Mouse (Mus musculus) heart, postnatal 0 days (tissue): ENCODE measurements around the gene Nckap5. TPM values are rescaled to one million over a fixed set of nuclear protein-coding genes. Genes with fewer than 3 reads are reported as not detected.

Source experiments
- ATAC-seq: fragments of 200-750 bp; cut with Nextera tagmentation; 2 replicates; pipeline ENCODE4 v1.8.0; 2017; ENCODE audit warnings: low read depth, moderate number of reproducible peaks, moderate library complexity; ENCODE audit not compliant: insufficient read depth
- DNase-seq: peaks from one replicate; pipeline ENCODE4 v3.0.0-alpha.2; 2016; ENCODE audit warnings: low spot score
- H3K27ac ChIP-seq: fragments of 300-500 bp; sonication (generic); 2 replicates; pipeline ENCODE4 v1.5.1; 2014; ENCODE audit warnings: low read depth, mild to moderate bottlenecking
- H3K27me3 ChIP-seq: fragments of 300-500 bp; sonication (generic); 2 replicates; pipeline ENCODE4 v1.6.1; 2014; ENCODE audit warnings: low read length, mixed read lengths; ENCODE audit not compliant: control insufficient read depth, insufficient read depth
- H3K36me3 ChIP-seq: fragments of 300-500 bp; sonication (generic); replicated peaks from 2 replicates; pipeline ENCODE4 v1.6.1; 2014; ENCODE audit warnings: low read length, mixed read lengths; ENCODE audit not compliant: control insufficient read depth, insufficient read depth
- H3K4me1 ChIP-seq: fragments of 300-500 bp; sonication (generic); 2 replicates; pipeline ENCODE4 v1.6.1; 2014; ENCODE audit warnings: antibody characterized with exemption; ENCODE audit not compliant: control insufficient read depth, insufficient read depth
- H3K4me2 ChIP-seq: fragments of 300-500 bp; sonication (generic); 2 replicates; pipeline ENCODE4 v1.6.1; 2014; ENCODE audit warnings: low read depth, mild to moderate bottlenecking, low read length, moderate library complexity
- H3K4me3 ChIP-seq: fragments of 300-500 bp; sonication (generic); 2 replicates; pipeline ENCODE4 v1.5.1; 2014; ENCODE audit warnings: low read depth, low read length
- H3K9ac ChIP-seq: fragments of 300-500 bp; sonication (generic); replicated peaks from 2 replicates; pipeline ENCODE4 v1.6.1; 2014; ENCODE audit warnings: low read depth, low read length, mixed read lengths
- H3K9me3 ChIP-seq: fragments of 300-500 bp; sonication (generic); replicated peaks from 2 replicates; pipeline ENCODE4 v1.6.1; 2016; ENCODE audit warnings: low read length; ENCODE audit not compliant: control insufficient read depth
- CTCF ChIP-seq: IDR thresholded peaks from 2 replicates; pipeline ENCODE4 v1.5.1; 2016; ENCODE audit warnings: antibody characterized with exemption, control low read depth, low read depth
- EP300 ChIP-seq: IDR thresholded peaks from 2 replicates; pipeline ENCODE4 v1.6.1; 2016; ENCODE audit warnings: antibody characterized with exemption, low read depth
- WGBS: fragments of 180-500 bp; shearing (Covaris S2); extraction: QIAGEN DNeasy Blood & Tissue Kit; methylation state at CpG from one replicate; pipeline ENCODE4 v1.1.7; 2014; 5-methylcytosine and 5-hydroxymethylcytosine counted together
- polyA plus RNA-seq: library from polyadenylated mRNA; unstranded; fragments of >200 nt; fragmentation: Nextera tagmentation; extraction: Ambion mirVana; gene quantifications from 2 replicates; pipeline ENCODE4 v1.2.1, GENCODE M21; 2015
- total RNA-seq: library from RNA; depleted of rRNA; stranded (reverse); fragments of >200 nt; gene quantifications from 2 replicates; pipeline ENCODE4 v1.2.3, GENCODE M21; 2014; ENCODE audit warnings: low replicate concordance

Gene Nckap5
- total and polyA plus RNA-seq, 2 experiments from 2014 or later, result 4.6 to 14.5 TPM

- no peak overlapping the region for H3K4me2 ChIP-seq
- no peak overlapping the region for H3K9ac ChIP-seq
- no peaks in the 10 kb centered on the region for H3K27me3 ChIP-seq
- H3K9me3 ChIP-seq, result no peaks in the 10 kb centered on the region
- no peak overlapping the region for H3K4me3 ChIP-seq
- DNase-seq (no peak), ATAC-seq (no peak)
- TF ChIP-seq CTCF, result no peak
- no peak for TF ChIP-seq EP300
- no peaks in the 10 kb centered on the region for H3K36me3 ChIP-seq
- H3K27ac ChIP-seq, result no peak overlapping the region
- no peaks in the 10 kb centered on the region for H3K4me1 ChIP-seq
- 66% methylated on average over 4 of the region's 4 CpGs for WGBS
These were observed 640.2 kb downstream of the Nckap5 start for GRCm38 (mm10) chr1:126190353-126190752.

GRCm38 (mm10) chr1:126183751-126184150, 646.8 kb downstream of the Nckap5 start:
- Histone ChIP-seq H3K36me3 (no peaks in the 10 kb centered on the region), H3K4me2 (no peak overlapping the region), H3K4me3 (no peak overlapping the region), H3K27me3 (no peaks in the 10 kb centered on the region), H3K9ac (no peak overlapping the region), H3K4me1 (no peaks in the 10 kb centered on the region), H3K9me3 (no peaks in the 10 kb centered on the region), H3K27ac (no peak overlapping the region)
- TF ChIP-seq CTCF (no peak), EP300 (no peak)
- ATAC-seq, result no peak
- DNase-seq, result no peak
- WGBS, result 83% methylated on average over 7 of the region's 7 CpGs

GRCm38 (mm10) chr1:126168579-126168978, 662.0 kb downstream of the Nckap5 start:
- Histone ChIP-seq H3K36me3 (no peaks in the 10 kb centered on the region), H3K27ac (no peak overlapping the region), H3K4me2 (no peak overlapping the region), H3K27me3 (no peaks in the 10 kb centered on the region), H3K4me3 (no peak overlapping the region), H3K9ac (no peak overlapping the region), H3K9me3 (no peaks in the 10 kb centered on the region), H3K4me1 (no peaks in the 10 kb centered on the region)
- ATAC-seq (no peak), DNase-seq (no peak)
- TF ChIP-seq CTCF (no peak), EP300 (no peak)
- WGBS, result 56% methylated on average over 1 of the region's 1 CpGs

GRCm38 (mm10) chr1:126168131-126168530, 662.5 kb downstream of the Nckap5 start:
- Histone ChIP-seq H3K9ac (no peak overlapping the region), H3K4me2 (no peak overlapping the region), H3K27me3 (no peaks in the 10 kb centered on the region), H3K9me3 (no peaks in the 10 kb centered on the region), H3K27ac (no peak overlapping the region), H3K36me3 (no peaks in the 10 kb centered on the region), H3K4me1 (no peaks in the 10 kb centered on the region), H3K4me3 (no peak overlapping the region)
- TF ChIP-seq CTCF, result no peak
- TF ChIP-seq EP300, result no peak
- DNase-seq, result no peak
- 62% methylated on average over 2 of the region's 2 CpGs for WGBS
- ATAC-seq, result no peak

GRCm38 (mm10) chr1:126167546-126167945, 663.1 kb downstream of the Nckap5 start:
- Histone ChIP-seq H3K9me3 (no peaks in the 10 kb centered on the region), H3K9ac (no peak overlapping the region), H3K4me2 (no peak overlapping the region), H3K27me3 (no peaks in the 10 kb centered on the region), H3K4me3 (no peak overlapping the region), H3K4me1 (no peaks in the 10 kb centered on the region), H3K27ac (no peak overlapping the region), H3K36me3 (no peaks in the 10 kb centered on the region)
- DNase-seq, result no peak
- 75% methylated on average over 7 of the region's 7 CpGs for WGBS
- TF ChIP-seq CTCF (no peak), EP300 (no peak)
- no peak for ATAC-seq

- ATAC-seq, result no peak
- Histone ChIP-seq H3K4me1 (no peaks in the 10 kb centered on the region), H3K9ac (no peak overlapping the region), H3K4me2 (no peak overlapping the region), H3K27ac (no peak overlapping the region), H3K27me3 (no peaks in the 10 kb centered on the region), H3K9me3 (no peaks in the 10 kb centered on the region), H3K4me3 (no peak overlapping the region), H3K36me3 (no peaks in the 10 kb centered on the region)
- WGBS, result 86% methylated on average over 6 of the region's 6 CpGs
- no peak for DNase-seq
- no peak for TF ChIP-seq CTCF
- TF ChIP-seq EP300, result no peak
These were observed 671.3 kb downstream of the Nckap5 start for GRCm38 (mm10) chr1:126159287-126159686.
